Mouse (Mus musculus): ENCODE data around the gene Prr3.

Gene Prr3

GRCm38 (mm10) chr17:36000349-36000748 lies 20.3 kb upstream of the Prr3 start:
- in situ Hi-C loops (cut with MboI; ENCODE audit: unreplicated experiment in 2 of 2), result no loop called here

- in situ Hi-C loops (cut with MboI; ENCODE audit: unreplicated experiment in 2 of 2), result loop anchor here (5.0 to 10.0 kb wide), 2 partner anchors 45 to 198 kb away; partner anchors contain the start of genes Gm6034 (in 2 of the 2) and H2-T22 (in 2 of the 2)
Measured at GRCm38 (mm10) chr17:35999356-35999755, 19.3 kb upstream of the Prr3 start.

GRCm38 (mm10) chr17:35998545-35999305 lies 18.7 kb upstream of the Prr3 start:
- in situ Hi-C loops (cut with MboI; ENCODE audit: unreplicated experiment in 2 of 2), result loop anchor here (5.0 to 10.0 kb wide), 2 partner anchors 46 to 199 kb away; partner anchors contain the start of genes Gm6034 (in 2 of the 2) and H2-T22 (in 2 of the 2)

GRCm38 (mm10) chr17:35997713-35998510 lies 17.9 kb upstream of the Prr3 start:
- in situ Hi-C loops (cut with MboI; ENCODE audit: unreplicated experiment in 2 of 2), result loop anchor here (5.0 to 10.0 kb wide), 2 partner anchors 47 to 199 kb away; partner anchors contain the start of genes Gm6034 (in 2 of the 2) and H2-T22 (in 2 of the 2)

- in situ Hi-C loops (cut with MboI; ENCODE audit: unreplicated experiment in 2 of 2), result loop anchor here (5.0 to 10.0 kb wide), 2 partner anchors 48 to 200 kb away; partner anchors contain the start of genes Gm6034 (in 2 of the 2) and H2-T22 (in 2 of the 2)
Measured at GRCm38 (mm10) chr17:35996949-35997348, 16.9 kb upstream of the Prr3 start.

- in situ Hi-C loops (cut with MboI; ENCODE audit: unreplicated experiment in 2 of 2), result loop anchor here (5.0 to 10.0 kb wide), 4 partner anchors 50 to 202 kb away; partner anchors contain the start of genes Gm6034 (in 2 of the 2) and H2-T22 (in 2 of the 2)
Measured at GRCm38 (mm10) chr17:35994879-35995240, 14.8 kb upstream of the Prr3 start.

GRCm38 (mm10) chr17:35994175-35994878 lies 14.3 kb upstream of the Prr3 start:
- in situ Hi-C loops (cut with MboI; ENCODE audit: unreplicated experiment in 2 of 2), result loop anchor here (5.0 to 10.0 kb wide), 3 partner anchors 50 to 167 kb away; partner anchors contain the start of genes Gm6034 (in 2 of the 2) and H2-T22 (in 2 of the 2)

GRCm38 (mm10) chr17:35993675-35994074 lies 13.6 kb upstream of the Prr3 start:
- in situ Hi-C loops (cut with MboI; ENCODE audit: unreplicated experiment in 2 of 2), result loop anchor here (5.0 to 10.0 kb wide), 3 partner anchors 51 to 166 kb away; partner anchors contain the start of genes Gm6034 (in 2 of the 2) and H2-T22 (in 2 of the 2)

- in situ Hi-C loops (cut with MboI; ENCODE audit: unreplicated experiment in 2 of 2), result loop anchor here (5.0 to 10.0 kb wide), 3 partner anchors 53 to 164 kb away; partner anchors contain the start of genes Gm6034 (in 2 of the 2) and H2-T22 (in 2 of the 2)
Measured at GRCm38 (mm10) chr17:35991781-35992180, 11.7 kb upstream of the Prr3 start.

GRCm38 (mm10) chr17:35981776-35982175 lies 1.7 kb upstream of the Prr3 start:
- in situ Hi-C loops (cut with MboI; ENCODE audit: unreplicated experiment in 2 of 2), result loop anchor here in 1 of 2 experiments (10.0 kb wide), 1 partner anchor 147 kb away; the partner anchor contains the start of gene Tubb5

- in situ Hi-C loops (cut with MboI; ENCODE audit: unreplicated experiment in 2 of 2), result loop anchor here in 1 of 2 experiments (10.0 kb wide), 1 partner anchor 146 kb away; the partner anchor contains the start of gene Tubb5
Measured at GRCm38 (mm10) chr17:35980363-35980754, 323 bp upstream of the Prr3 start.

- in situ Hi-C loops (cut with MboI; ENCODE audit: unreplicated experiment in 2 of 2), result no loop called here
Measured at GRCm38 (mm10) chr17:35978811-35979400, 1.1 kb downstream of the Prr3 start.

GRCm38 (mm10) chr17:35972131-35972530 lies 7.9 kb downstream of the Prr3 start:
- in situ Hi-C loops (cut with MboI; ENCODE audit: unreplicated experiment in 2 of 2), result loop anchor here (25.0 kb wide), 2 partner anchors 440 to 990 kb away; partner anchors contain the start of genes Ppp1r11 (in 1 of the 2), Znrd1 (in 1 of the 2) and Znrd1as (in 1 of the 2)

GRCm38 (mm10) chr17:35969418-35970389 lies 10.3 kb downstream of the Prr3 start, which contains the start of gene Abcf1:
TSS of gene Abcf1 (minus strand) at chr17:35969761.
- in situ Hi-C loops (cut with MboI; ENCODE audit: unreplicated experiment in 2 of 2), result loop anchor here (25.0 kb wide), 2 partner anchors 443 to 993 kb away; partner anchors contain the start of genes Ppp1r11 (in 1 of the 2), Znrd1 (in 1 of the 2) and Znrd1as (in 1 of the 2)

GRCm38 (mm10) chr17:35967621-35968020 lies 12.4 kb downstream of the Prr3 start:
- in situ Hi-C loops (cut with MboI; ENCODE audit: unreplicated experiment in 2 of 2), result loop anchor here (25.0 kb wide), 2 partner anchors 445 to 995 kb away; partner anchors contain the start of genes Ppp1r11 (in 1 of the 2), Znrd1 (in 1 of the 2) and Znrd1as (in 1 of the 2)

- in situ Hi-C loops (cut with MboI; ENCODE audit: unreplicated experiment in 2 of 2), result loop anchor here (25.0 kb wide), 2 partner anchors 449 to 999 kb away; partner anchors contain the start of genes Ppp1r11 (in 1 of the 2), Znrd1 (in 1 of the 2) and Znrd1as (in 1 of the 2)
Measured at GRCm38 (mm10) chr17:35963279-35963678, 16.8 kb downstream of the Prr3 start.

- in situ Hi-C loops (cut with MboI; ENCODE audit: unreplicated experiment in 2 of 2), result loop anchor here (25.0 kb wide), 2 partner anchors 454 to 1004 kb away; partner anchors contain the start of genes Ppp1r11 (in 1 of the 2), Znrd1 (in 1 of the 2) and Znrd1as (in 1 of the 2)
Measured at GRCm38 (mm10) chr17:35958533-35959223, 21.4 kb downstream of the Prr3 start.
